Mouse (Mus musculus): ENCODE data around the gene Gm3893. TPM values are rescaled to one million over a fixed set of nuclear protein-coding genes. Genes with fewer than 3 reads are reported as not detected.
"Not testable (repeated sequence)": the region's sequence is repeated elsewhere in the genome, so short reads cannot be mapped to it uniquely, and the experiment has no call there.

Gene Gm3893
- not detected in 2 replicates for polyA plus RNA-seq (2016; fragmentation: Nextera tagmentation; extraction: Ambion mirVana)

DNA sequence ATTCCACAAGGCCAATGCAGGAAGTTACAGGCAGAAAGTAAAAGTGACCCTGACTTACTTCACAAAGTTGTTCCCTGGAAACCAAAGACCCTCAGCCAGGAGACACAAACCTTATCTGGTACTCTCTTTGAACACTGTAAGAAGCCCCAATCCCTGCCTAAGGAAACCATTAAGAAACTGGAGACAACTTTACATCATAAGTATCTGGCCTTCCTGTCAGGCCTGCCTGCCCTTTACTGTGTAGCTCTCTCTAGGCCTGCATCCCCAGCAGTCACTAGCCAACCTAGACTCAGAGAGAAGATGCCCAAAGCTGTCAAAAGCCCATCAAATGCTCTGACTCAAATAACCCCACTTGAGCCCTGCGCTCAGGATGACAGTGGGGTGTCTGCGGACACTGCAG is at the start of gene Gm3893:
Gene Gm3893 (plus strand): TSS at position 301 of the 400 bp plus-strand sequence.
- H3K27me3 ChIP-seq; H3K27ac ChIP-seq (replicated peaks); H3K4me1 ChIP-seq; H3K9ac ChIP-seq (replicated peaks); ATAC-seq (ENCODE audit: low FRiP score, low read depth); H3K4me2 ChIP-seq (replicated peaks); H3K36me3 ChIP-seq; H3K4me3 ChIP-seq; H3K9me3 ChIP-seq: not testable (repeated sequence)
- WGBS = no CpG with 5 or more reads among the region's 2 CpGs

- no CpG with 5 or more reads among the region's 5 CpGs for WGBS
Observed at GRCm38 (mm10) chr4:42114517-42114916, 23.5 kb downstream of the Gm3893 start, which contains the start of gene Gm13304. Gene Gm13304 (plus strand): TSS chr4:42114817.

More at GRCm38 (mm10) chr4:42114517-42114916, 23.5 kb downstream of the Gm3893 start, which contains the start of gene Gm13304:
- H3K4me2 ChIP-seq (replicated peaks); H3K9me3 ChIP-seq; H3K4me3 ChIP-seq; H3K9ac ChIP-seq (replicated peaks); H3K36me3 ChIP-seq; H3K4me1 ChIP-seq; ATAC-seq (ENCODE audit: low FRiP score, low read depth); H3K27me3 ChIP-seq; H3K27ac ChIP-seq (replicated peaks): not testable (repeated sequence)

Other genes starting within 250 kb of the Gm3893 start
- not detected in 2 replicates for gene Gm21541, start 187.6 kb upstream of the Gm3893 start, polyA plus RNA-seq (2016; fragmentation: Nextera tagmentation; extraction: Ambion mirVana)
- gene Gm20878, start 149.6 kb upstream of the Gm3893 start, polyA plus RNA-seq (2016; fragmentation: Nextera tagmentation; extraction: Ambion mirVana) = 4.7 and 4.9 TPM in 2 replicates
- 0.17 TPM in 1 of 2 replicates, not detected in the other for gene Fam205a4, start 125.1 kb upstream of the Gm3893 start, polyA plus RNA-seq (2016; fragmentation: Nextera tagmentation; extraction: Ambion mirVana)
- 0.16 and 0.55 TPM in 2 replicates for gene Gm21093, start 56.5 kb upstream of the Gm3893 start, polyA plus RNA-seq (2016; fragmentation: Nextera tagmentation; extraction: Ambion mirVana)
- not detected in 2 replicates for gene Gm13304, start 23.6 kb downstream of the Gm3893 start, polyA plus RNA-seq (2016; fragmentation: Nextera tagmentation; extraction: Ambion mirVana)
- gene Gm13306, start 62.2 kb downstream of the Gm3893 start, polyA plus RNA-seq (2016; fragmentation: Nextera tagmentation; extraction: Ambion mirVana) = not detected in 2 replicates
- 0.54 TPM in 1 of 2 replicates, not detected in the other for gene Gm13305, start 77.4 kb downstream of the Gm3893 start, polyA plus RNA-seq (2016; fragmentation: Nextera tagmentation; extraction: Ambion mirVana)
- gene Gm10600, start 149.4 kb downstream of the Gm3893 start, polyA plus RNA-seq (2016; fragmentation: Nextera tagmentation; extraction: Ambion mirVana) = not detected in 2 replicates
- gene Ccl21b, start 164.6 kb downstream of the Gm3893 start, polyA plus RNA-seq (2016; fragmentation: Nextera tagmentation; extraction: Ambion mirVana) = not detected in 2 replicates
- gene Gm21953, start 203.1 kb downstream of the Gm3893 start, polyA plus RNA-seq (2016; fragmentation: Nextera tagmentation; extraction: Ambion mirVana) = not detected in 2 replicates
- gene Fam205a3, start 227.1 kb downstream of the Gm3893 start, polyA plus RNA-seq (2016; fragmentation: Nextera tagmentation; extraction: Ambion mirVana) = not detected in 2 replicates